Mouse (Mus musculus): ENCODE data around the gene Chrnb1. TPM values are rescaled to one million over a fixed set of nuclear protein-coding genes. Genes with fewer than 3 reads are reported as not detected.
A peak's percentile ranks its signal among the peaks of the same experiment; 100 is the strongest.

Gene Chrnb1
- polyA plus RNA-seq, 1 experiment from 2014 or later, result 4.5 TPM

DNA sequence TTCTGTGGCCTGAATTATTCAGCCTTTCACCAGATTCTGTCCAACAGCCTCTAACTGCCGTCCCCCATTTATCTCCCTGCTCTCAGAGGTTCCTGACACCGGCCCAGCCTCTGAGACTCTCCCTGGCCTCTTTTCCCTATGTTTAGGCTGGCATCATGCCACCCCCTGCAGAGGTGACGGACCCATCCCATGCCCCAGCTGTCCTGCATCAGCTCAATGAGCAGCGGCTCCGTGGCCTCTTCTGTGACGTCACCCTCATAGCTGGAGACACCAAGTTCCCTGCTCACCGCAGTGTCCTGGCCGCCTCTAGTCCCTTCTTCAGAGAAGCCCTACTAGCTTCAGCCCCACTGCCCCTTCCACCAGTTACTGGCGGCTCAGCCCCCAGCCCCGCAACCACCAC is 20.0 kb downstream of the Chrnb1 start:
- Histone ChIP-seq H3K36me3 (ENCODE audit: control insufficient read depth, insufficient read depth, low read length) (peaks cover 6% of the 10 kb centered on the region; the same call in 1 of the 2 replicates), H3K9me3 (replicated peaks; ENCODE audit: control insufficient read depth, low read length) (no peaks in the 10 kb centered on the region), H3K27me3 (ENCODE audit: control insufficient read depth, insufficient read depth, low read length) (peaks cover 16% of the 10 kb centered on the region), H3K4me2 (no peak overlapping the region), H3K4me3 (ENCODE audit: low read depth, low read length) (no peak overlapping the region), H3K27ac (ENCODE audit: low read depth, low read length) (no peak overlapping the region), H3K9ac (ENCODE audit: low read depth, low read length) (no peak overlapping the region), H3K4me1 (ENCODE audit: control insufficient read depth, insufficient read depth, low read length) (0 out of 2 replicates have a peak, but pooled peaks cover 3% of the 10 kb centered on the region)
- 53% methylated on average over 10 of the region's 10 CpGs for WGBS (ENCODE audit: insufficient replicate concordance)
- ATAC-seq (replicated peaks; ENCODE audit: insufficient number of reproducible peaks, low FRiP score, low TSS enrichment), result no peak

DNA sequence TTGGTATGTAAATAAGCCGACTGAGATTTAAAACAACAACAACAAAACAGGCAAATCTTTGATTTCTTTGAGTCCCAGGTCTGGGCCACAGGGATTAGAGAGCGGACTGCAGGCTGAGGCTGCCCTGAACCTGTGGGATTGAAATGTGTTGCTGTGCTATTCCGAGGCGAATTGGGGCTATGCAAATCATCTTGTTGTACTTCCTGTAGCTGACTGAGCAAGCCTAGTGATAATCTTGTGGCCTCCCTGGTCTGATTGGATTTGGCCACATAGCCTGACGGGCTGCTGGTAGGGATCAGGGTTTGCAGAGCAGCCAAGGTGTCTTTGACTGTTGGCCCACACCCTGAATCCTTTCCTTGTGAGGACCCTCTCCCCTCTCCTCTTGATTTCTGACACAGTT is 20.8 kb downstream of the Chrnb1 start:
- WGBS (ENCODE audit: insufficient replicate concordance), result 48% methylated on average over 5 of the region's 5 CpGs
- Histone ChIP-seq H3K4me1 (ENCODE audit: control insufficient read depth, insufficient read depth, low read length) (0 out of 2 replicates have a peak, but pooled peaks cover 3% of the 10 kb centered on the region), H3K36me3 (ENCODE audit: control insufficient read depth, insufficient read depth, low read length) (peaks cover 6% of the 10 kb centered on the region; the same call in 1 of the 2 replicates), H3K9ac (ENCODE audit: low read depth, low read length) (no peak overlapping the region), H3K9me3 (replicated peaks; ENCODE audit: control insufficient read depth, low read length) (no peaks in the 10 kb centered on the region), H3K27ac (ENCODE audit: low read depth, low read length) (no peak overlapping the region), H3K4me2 (no peak overlapping the region), H3K4me3 (ENCODE audit: low read depth, low read length) (no peak overlapping the region), H3K27me3 (ENCODE audit: control insufficient read depth, insufficient read depth, low read length) (peaks cover 16% of the 10 kb centered on the region)
- no peak for ATAC-seq (replicated peaks; ENCODE audit: insufficient number of reproducible peaks, low FRiP score, low TSS enrichment)

DNA sequence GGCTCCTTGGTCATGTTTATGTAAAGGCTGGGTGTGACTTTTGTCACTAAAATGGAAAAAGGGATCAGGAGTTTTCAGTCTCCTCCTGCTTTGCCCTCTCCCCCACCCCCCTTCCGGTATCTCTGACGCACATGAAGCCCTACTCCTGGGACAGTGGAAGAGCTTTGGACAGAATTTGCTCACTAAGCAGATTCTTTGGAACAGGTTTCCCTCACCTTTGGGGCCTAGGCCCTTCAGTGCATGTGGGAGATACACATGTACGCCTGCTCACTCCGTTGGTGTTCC is 28.2 kb downstream of the Chrnb1 start:
- H3K9ac ChIP-seq (ENCODE audit: low read depth, low read length), result peak overlapping the region; percentile 97
- no peak for ATAC-seq (replicated peaks; ENCODE audit: insufficient number of reproducible peaks, low FRiP score, low TSS enrichment)
- peaks cover 12% of the 10 kb centered on the region for H3K4me1 ChIP-seq (ENCODE audit: control insufficient read depth, insufficient read depth, low read length)
- H3K27me3 ChIP-seq (ENCODE audit: control insufficient read depth, insufficient read depth, low read length), result no peaks in the 10 kb centered on the region
- H3K27ac ChIP-seq (ENCODE audit: low read depth, low read length), result peak overlapping the region; percentile 71
- peak overlapping the region; percentile 82 for H3K4me2 ChIP-seq
- no peaks in the 10 kb centered on the region for H3K36me3 ChIP-seq (ENCODE audit: control insufficient read depth, insufficient read depth, low read length)
- 38% methylated on average over 4 of the region's 4 CpGs for WGBS (ENCODE audit: insufficient replicate concordance)
- H3K4me3 ChIP-seq (ENCODE audit: low read depth, low read length), result peak overlapping the region; percentile 93
- no peaks in the 10 kb centered on the region for H3K9me3 ChIP-seq (replicated peaks; ENCODE audit: control insufficient read depth, low read length)

DNA sequence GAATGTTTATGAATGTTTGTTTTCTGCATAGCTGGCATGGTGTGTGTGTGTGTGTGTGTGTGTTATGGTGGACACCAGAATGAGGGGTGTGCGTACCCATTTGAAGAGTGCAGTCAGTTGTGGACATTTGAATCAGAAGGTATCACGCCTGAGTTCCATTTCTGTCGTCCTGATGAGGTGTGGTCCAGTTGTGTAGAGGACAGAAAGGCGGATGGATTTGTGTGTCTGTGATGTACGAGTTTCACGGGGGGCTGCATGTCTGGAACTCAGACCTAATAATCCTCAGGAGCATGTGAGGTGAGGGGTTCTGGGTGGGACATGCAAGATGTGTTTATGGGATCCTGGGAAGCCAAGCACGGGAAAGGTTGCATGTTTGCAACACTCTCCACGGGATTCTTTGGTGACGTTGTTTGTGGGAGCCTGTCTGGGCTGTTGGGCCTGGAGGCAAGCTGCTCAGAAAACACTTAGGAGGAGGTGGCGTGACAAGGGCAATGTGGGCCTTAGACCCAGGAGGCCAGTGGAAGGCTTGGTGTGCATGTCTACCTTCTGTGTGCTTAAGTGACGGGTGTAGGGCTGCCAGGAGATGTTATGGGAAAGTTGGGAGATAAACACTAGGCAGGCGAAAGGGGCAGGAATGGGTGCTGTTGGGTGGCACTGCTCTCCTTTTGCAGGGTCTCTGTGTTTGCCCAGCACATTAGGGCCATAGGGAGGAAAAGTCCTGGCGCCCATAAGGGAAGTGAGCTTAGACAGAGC is 28.7 kb downstream of the Chrnb1 start:
- peak overlapping the region; percentile 97 for H3K9ac ChIP-seq (ENCODE audit: low read depth, low read length)
- 49% methylated on average over 13 of the region's 13 CpGs for WGBS (ENCODE audit: insufficient replicate concordance)
- H3K27ac ChIP-seq (ENCODE audit: low read depth, low read length), result peak overlapping the region; percentile 91
- no peaks in the 10 kb centered on the region for H3K27me3 ChIP-seq (ENCODE audit: control insufficient read depth, insufficient read depth, low read length)
- no peaks in the 10 kb centered on the region for H3K9me3 ChIP-seq (replicated peaks; ENCODE audit: control insufficient read depth, low read length)
- H3K4me3 ChIP-seq (ENCODE audit: low read depth, low read length), result peak overlapping the region; percentile 93
- H3K4me1 ChIP-seq (ENCODE audit: control insufficient read depth, insufficient read depth, low read length), result peaks cover 12% of the 10 kb centered on the region
- ATAC-seq (replicated peaks; ENCODE audit: insufficient number of reproducible peaks, low FRiP score, low TSS enrichment), result no peak
- H3K4me2 ChIP-seq, result peak overlapping the region; percentile 82
- no peaks in the 10 kb centered on the region for H3K36me3 ChIP-seq (ENCODE audit: control insufficient read depth, insufficient read depth, low read length)

DNA sequence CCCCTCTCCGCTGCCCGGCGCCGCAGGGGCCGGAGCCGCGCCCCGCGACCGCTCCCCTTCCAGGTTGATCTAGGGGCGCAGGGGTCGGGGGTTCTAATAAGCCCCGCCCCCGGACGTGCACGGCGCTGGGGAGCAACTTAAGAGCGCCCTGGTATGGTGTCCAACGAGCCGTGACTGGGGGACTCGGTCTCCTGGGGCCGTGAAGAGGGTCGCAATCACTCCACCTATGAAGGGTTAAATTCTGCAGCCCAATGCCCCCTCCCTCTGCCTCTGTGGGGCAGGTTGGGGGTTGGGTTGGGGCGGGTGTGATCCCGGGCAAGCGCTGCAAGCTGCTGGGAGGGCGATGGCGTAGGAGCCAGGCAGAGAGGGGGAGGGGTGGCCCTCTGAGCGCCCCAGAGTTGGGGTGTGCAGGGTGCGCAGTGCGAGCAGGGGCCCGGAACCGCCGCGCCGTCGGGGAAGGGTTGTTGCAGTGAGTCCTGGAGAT is 29.6 kb downstream of the Chrnb1 start:
- peak overlapping the region; percentile 91 for H3K27ac ChIP-seq (ENCODE audit: low read depth, low read length)
- no peaks in the 10 kb centered on the region for H3K27me3 ChIP-seq (ENCODE audit: control insufficient read depth, insufficient read depth, low read length)
- peak overlapping the region; percentile 97 for H3K9ac ChIP-seq (ENCODE audit: low read depth, low read length)
- H3K4me3 ChIP-seq (ENCODE audit: low read depth, low read length), result peak overlapping the region; percentile 93
- H3K4me1 ChIP-seq (ENCODE audit: control insufficient read depth, insufficient read depth, low read length), result peaks cover 12% of the 10 kb centered on the region
- peak; percentile 68 for ATAC-seq (replicated peaks; ENCODE audit: insufficient number of reproducible peaks, low FRiP score, low TSS enrichment)
- no peaks in the 10 kb centered on the region for H3K36me3 ChIP-seq (ENCODE audit: control insufficient read depth, insufficient read depth, low read length)
- peak overlapping the region; percentile 82 for H3K4me2 ChIP-seq
- WGBS (ENCODE audit: insufficient replicate concordance), result under 1% methylated on average over 37 of the region's 37 CpGs
- no peaks in the 10 kb centered on the region for H3K9me3 ChIP-seq (replicated peaks; ENCODE audit: control insufficient read depth, low read length)

DNA sequence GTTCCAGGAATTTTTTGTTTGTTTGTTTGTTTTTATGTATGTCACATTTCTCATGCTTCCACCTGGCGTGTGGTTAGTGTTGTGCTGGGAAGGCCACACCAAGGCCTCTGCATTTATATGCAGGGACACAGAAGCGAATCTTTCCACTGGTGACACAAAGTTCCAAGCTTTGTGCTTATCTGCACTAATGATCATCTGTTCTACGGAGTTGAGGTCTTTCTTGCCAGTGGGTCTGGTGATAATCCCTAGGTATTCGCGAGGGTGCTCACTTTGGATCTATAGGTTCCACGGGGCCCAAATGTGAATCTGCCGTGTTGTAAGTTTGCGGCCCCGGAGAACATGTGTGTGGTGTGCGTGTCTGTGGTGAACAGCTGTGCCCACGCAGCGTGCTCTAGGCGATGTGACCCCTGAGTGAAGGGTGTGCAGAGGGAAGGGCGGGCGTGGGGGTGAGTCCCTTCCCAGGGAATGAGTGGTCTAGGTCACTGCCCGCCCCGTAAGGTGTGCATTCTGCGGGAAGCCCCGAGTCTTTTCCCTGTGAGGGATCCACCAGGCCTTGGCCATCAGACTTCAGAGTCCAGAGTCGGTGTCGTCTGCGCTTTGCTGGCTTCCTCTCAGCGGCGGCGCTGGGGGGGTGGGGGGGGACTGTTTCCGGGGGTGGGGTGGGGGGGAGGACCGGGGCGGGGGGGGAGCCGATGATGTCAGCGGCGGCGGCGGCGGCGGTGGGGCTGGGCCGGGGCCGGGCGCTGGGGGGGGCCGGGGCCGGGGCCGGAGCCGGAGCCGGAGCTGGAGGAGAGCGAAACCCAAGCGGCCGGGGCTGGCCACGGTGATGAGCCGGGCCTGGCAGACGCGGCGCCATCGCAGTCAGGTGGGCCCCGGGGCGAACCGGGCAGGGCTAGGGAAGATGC is 30.3 kb downstream of the Chrnb1 start, which contains the start of gene Zbtb4:
Gene Zbtb4 (plus strand): TSS at position 692 of the 905 bp plus-strand sequence.
- Histone ChIP-seq H3K9ac (ENCODE audit: low read depth, low read length) (peak within 1 kb of the TSS; percentile 97), H3K27me3 (ENCODE audit: control insufficient read depth, insufficient read depth, low read length) (no peaks in the 10 kb centered on the region), H3K36me3 (ENCODE audit: control insufficient read depth, insufficient read depth, low read length) (no peaks in the 10 kb centered on the region), H3K4me1 (ENCODE audit: control insufficient read depth, insufficient read depth, low read length) (peaks cover 15% of the 10 kb centered on the region), H3K27ac (ENCODE audit: low read depth, low read length) (peak within 1 kb of the TSS; percentile 91), H3K4me3 (ENCODE audit: low read depth, low read length) (peak within 1 kb of the TSS; percentile 93), H3K9me3 (replicated peaks; ENCODE audit: control insufficient read depth, low read length) (no peaks in the 10 kb centered on the region), H3K4me2 (peak within 1 kb of the TSS; percentile 82)
- ATAC-seq (replicated peaks; ENCODE audit: insufficient number of reproducible peaks, low FRiP score, low TSS enrichment), result peak; percentile 53; the same call in 1 of the 2 replicates
- WGBS (ENCODE audit: insufficient replicate concordance), result 23% methylated on average over 32 of the region's 55 CpGs

DNA sequence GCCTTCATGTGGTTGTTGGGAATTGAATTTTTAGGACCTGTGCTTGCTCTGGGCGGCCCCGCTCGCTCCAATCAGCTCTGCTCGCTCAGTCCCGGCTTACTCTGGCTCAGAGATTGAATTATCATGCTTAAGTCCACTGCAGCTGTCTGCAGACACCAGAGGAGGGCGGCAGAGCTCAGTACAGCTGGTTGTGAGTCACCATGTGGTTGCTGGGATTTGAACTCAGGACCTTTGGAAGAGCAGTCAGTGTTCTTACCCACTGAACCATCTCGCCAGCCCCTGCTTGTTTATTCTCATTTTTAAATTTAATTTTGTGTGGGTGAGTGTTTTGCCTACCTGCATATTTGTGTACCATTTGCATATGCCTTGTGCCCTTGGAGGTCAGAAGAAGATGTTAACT is 32.2 kb downstream of the Chrnb1 start:
- Histone ChIP-seq H3K36me3 (ENCODE audit: control insufficient read depth, insufficient read depth, low read length) (no peaks in the 10 kb centered on the region), H3K4me1 (ENCODE audit: control insufficient read depth, insufficient read depth, low read length) (peaks cover 25% of the 10 kb centered on the region), H3K9ac (ENCODE audit: low read depth, low read length) (no peak overlapping the region), H3K27me3 (ENCODE audit: control insufficient read depth, insufficient read depth, low read length) (no peaks in the 10 kb centered on the region), H3K27ac (ENCODE audit: low read depth, low read length) (no peak overlapping the region), H3K4me2 (no peak overlapping the region), H3K9me3 (replicated peaks; ENCODE audit: control insufficient read depth, low read length) (no peaks in the 10 kb centered on the region), H3K4me3 (ENCODE audit: low read depth, low read length) (no peak overlapping the region)
- 55% methylated on average over 7 of the region's 7 CpGs for WGBS (ENCODE audit: insufficient replicate concordance)
- ATAC-seq (replicated peaks; ENCODE audit: insufficient number of reproducible peaks, low FRiP score, low TSS enrichment), result no peak

DNA sequence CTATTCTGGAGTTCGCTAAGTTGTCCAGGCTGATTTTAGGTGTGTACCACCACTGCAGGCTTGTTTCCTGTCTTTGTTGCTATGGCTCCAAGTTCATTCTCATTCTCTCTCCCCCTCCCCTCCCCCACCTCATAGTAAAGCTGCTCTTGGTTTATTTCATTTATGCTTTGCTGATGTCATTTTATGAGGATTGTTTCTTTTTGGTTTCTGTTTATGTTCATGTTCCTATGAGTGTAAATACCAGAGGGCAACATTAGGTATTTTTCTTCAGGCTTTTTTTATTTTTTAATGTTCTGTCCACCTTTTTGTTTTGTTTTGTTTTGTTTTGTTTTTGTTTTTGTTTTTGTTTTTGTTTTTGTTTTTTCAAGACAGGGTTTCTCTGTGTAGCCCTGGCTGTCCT is 33.9 kb downstream of the Chrnb1 start, which contains the start of gene Slc35g3:
Gene Slc35g3 (minus strand): TSS at position 101 of the 400 bp plus-strand sequence.
- Histone ChIP-seq H3K4me2 (no peak within 1 kb of the TSS), H3K9ac (ENCODE audit: low read depth, low read length) (no peak within 1 kb of the TSS)
- WGBS (ENCODE audit: insufficient replicate concordance), result 54% methylated on average over 1 of the region's 1 CpGs

More for the DNA sequence above, 33.9 kb downstream of the Chrnb1 start, which contains the start of gene Slc35g3:
- ATAC-seq (replicated peaks; ENCODE audit: insufficient number of reproducible peaks, low FRiP score, low TSS enrichment), result no peak
- Histone ChIP-seq H3K4me1 (ENCODE audit: control insufficient read depth, insufficient read depth, low read length) (peaks cover 22% of the 10 kb centered on the region), H3K9me3 (replicated peaks; ENCODE audit: control insufficient read depth, low read length) (no peaks in the 10 kb centered on the region), H3K27me3 (ENCODE audit: control insufficient read depth, insufficient read depth, low read length) (no peaks in the 10 kb centered on the region), H3K4me3 (ENCODE audit: low read depth, low read length) (no peak within 1 kb of the TSS), H3K27ac (ENCODE audit: low read depth, low read length) (no peak within 1 kb of the TSS), H3K36me3 (ENCODE audit: control insufficient read depth, insufficient read depth, low read length) (no peaks in the 10 kb centered on the region)

All from heart, embryonic 11.5 days (tissue).